Mouse (Mus musculus) liver, adult 2 months (tissue): ENCODE results near the gene Raph1.

ENCODE experiments used
- CTCF ChIP-seq: fragments of 200-500 bp; IDR thresholded peaks from 2 replicates; pipeline ENCODE4 v1.5.1; 2011; ENCODE audit warnings: low read depth, low read length, control low read depth
- POLR2A ChIP-seq: fragments of 200-500 bp; IDR thresholded peaks from 2 replicates; pipeline ENCODE4 v1.6.1; 2011; ENCODE audit warnings: low read length, control low read depth; ENCODE audit not compliant: insufficient read depth; ENCODE audit errors: extremely low read depth

GRCm38 (mm10) chr1:60539272-60539671 lies 27.6 kb downstream of the Raph1 start:
- TF ChIP-seq CTCF: no peak
- no peak for TF ChIP-seq POLR2A
